Mouse (Mus musculus) stomach, postnatal 0 days (tissue): ENCODE results near the gene Mrpl49.

Experiments used
- CTCF ChIP-seq: IDR thresholded peaks from 2 replicates; pipeline ENCODE4 v1.5.1; 2016; ENCODE audit warnings: antibody characterized with exemption, low read depth, mild to moderate bottlenecking, moderate library complexity
- EP300 ChIP-seq: optimal IDR thresholded peaks from 2 replicates; pipeline ENCODE3; 2016; ENCODE audit warnings: antibody characterized with exemption

GRCm38 (mm10) chr19:6058966-6059365, 1.4 kb upstream of the Mrpl49 start:
- TF ChIP-seq CTCF (no peak), EP300 (no peak)
